Mouse (Mus musculus) lung, postnatal 0 days (tissue): ENCODE results near the gene Ndufb4.

ENCODE experiments used
- CTCF ChIP-seq: IDR thresholded peaks from 2 replicates; pipeline ENCODE4 v1.5.1; 2016; ENCODE audit warnings: antibody characterized with exemption, mild to moderate bottlenecking
- EP300 ChIP-seq: IDR thresholded peaks from 2 replicates; pipeline ENCODE4 v1.6.1; 2016; ENCODE audit warnings: antibody characterized with exemption, mild to moderate bottlenecking, control low read depth

GRCm38 (mm10) chr16:37611072-37611471, 43.2 kb downstream of the Ndufb4 start:
- no peak for TF ChIP-seq EP300
- TF ChIP-seq CTCF: no peak
